Mouse (Mus musculus) E14TG2a.4 (cell line): ENCODE results near the gene Prdm12.

Source experiments
- H3K27me3 ChIP-seq: 2 replicates; pipeline ENCODE4 v1.6.1; 2014; ENCODE audit warnings: low read length, control low read depth; ENCODE audit not compliant: insufficient read depth
- H3K36me3 ChIP-seq: 2 replicates; pipeline ENCODE4 v1.6.1; 2014; ENCODE audit warnings: low read length, control low read depth; ENCODE audit not compliant: insufficient read depth
- H3K4me1 ChIP-seq: replicated peaks from 2 replicates; pipeline ENCODE4 v1.6.1; 2014; ENCODE audit warnings: low read depth, low read length, control low read depth
- H3K4me3 ChIP-seq: replicated peaks from 2 replicates; pipeline ENCODE4 v1.5.1; 2014; ENCODE audit warnings: mild to moderate bottlenecking, low read length
- H3K9me3 ChIP-seq: 2 replicates; pipeline ENCODE4 v1.6.1; 2014; ENCODE audit warnings: low read length, control low read depth
- CTCF ChIP-seq: conservative IDR thresholded peaks from 2 replicates; pipeline ENCODE4 v1.5.1; 2014; ENCODE audit warnings: low read length
- NANOG ChIP-seq: IDR thresholded peaks from 2 replicates; pipeline ENCODE4 v1.6.1; 2014; ENCODE audit warnings: borderline replicate concordance, low read length, mixed read lengths
- POU5F1 ChIP-seq: IDR thresholded peaks from 2 replicates; pipeline ENCODE4 v1.6.1; 2014; ENCODE audit warnings: low read length, borderline replicate concordance

Prdm12 gene

DNA sequence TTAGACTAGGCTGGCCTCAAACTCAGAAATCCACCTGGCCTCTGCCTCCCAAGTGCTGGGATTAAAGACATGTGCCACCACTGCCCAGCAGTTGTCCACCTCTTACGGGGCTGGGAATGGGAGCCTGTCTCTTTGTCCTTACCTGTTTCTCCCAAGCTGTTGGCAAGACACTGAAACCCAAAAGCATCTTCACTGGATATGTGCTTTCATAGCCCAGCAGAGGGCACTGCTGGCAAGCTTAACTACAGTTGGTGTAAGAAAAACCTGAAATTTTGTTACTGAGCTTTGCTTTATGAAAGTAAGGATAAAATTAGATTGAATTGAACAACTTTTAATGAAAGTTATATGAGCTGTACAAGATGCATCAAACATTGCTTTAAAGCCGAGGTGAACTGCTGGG lies 43.8 kb downstream of the Prdm12 start:
- peaks cover 9% of the 10 kb centered on the region for H3K9me3 ChIP-seq
- peaks cover 35% of the 10 kb centered on the region for H3K36me3 ChIP-seq
- H3K4me3 ChIP-seq, result no peak overlapping the region
- no peak for TF ChIP-seq POU5F1
- TF ChIP-seq CTCF, result peak; percentile 52
- H3K27me3 ChIP-seq, result no peaks in the 10 kb centered on the region
- peaks cover 8% of the 10 kb centered on the region for H3K4me1 ChIP-seq

DNA sequence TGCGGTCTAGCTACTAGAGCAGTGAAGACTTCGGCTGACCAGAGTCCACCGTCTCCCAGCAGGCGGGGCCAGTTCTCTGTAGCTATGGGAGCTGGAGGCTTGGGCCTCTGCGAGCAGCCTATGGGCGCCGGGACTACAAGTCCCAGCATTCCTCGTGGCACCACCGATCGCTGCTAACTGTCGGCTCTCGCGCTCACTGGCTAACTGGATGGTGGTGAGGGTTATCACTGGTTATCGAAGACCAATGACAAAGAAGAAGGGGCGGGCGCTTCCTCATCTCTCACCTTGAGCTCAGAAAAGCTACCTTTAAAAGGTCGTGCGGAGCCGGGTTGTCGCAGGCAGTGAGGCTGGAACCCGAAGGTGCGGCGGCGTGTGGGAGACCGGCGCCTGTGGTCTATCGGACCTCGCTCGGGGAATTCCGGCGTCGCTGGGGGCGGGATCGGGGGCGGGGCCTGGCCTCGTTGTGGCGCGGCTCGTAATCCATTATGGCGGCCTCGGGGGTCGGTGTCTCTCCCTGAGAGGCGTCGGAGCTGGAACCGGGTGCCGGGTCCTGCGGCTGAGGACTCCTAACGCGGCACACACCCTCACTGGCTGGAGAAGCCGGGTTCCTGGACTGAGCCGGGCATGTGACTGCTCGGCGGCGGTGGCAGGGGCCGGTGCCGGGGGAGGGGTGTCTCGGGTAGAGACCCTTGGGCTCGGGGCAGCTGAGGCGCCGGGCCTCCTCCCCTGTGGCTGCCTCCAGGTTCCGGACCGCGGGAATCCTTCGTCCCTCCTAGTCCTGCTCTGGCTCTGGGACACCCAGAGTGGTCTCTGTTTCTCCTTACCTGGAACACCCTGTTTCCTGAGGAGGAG lies 48.5 kb downstream of the Prdm12 start, which contains the start of gene Abl1:
TSS of gene Abl1 (plus strand) at position 303 of the 852 bp plus-strand sequence.
- TF ChIP-seq NANOG (0 out of 2 replicates have a peak, but pooled peaks have one; percentile 17), POU5F1 (no peak)
- Histone ChIP-seq H3K4me1 (peaks cover 29% of the 10 kb centered on the region), H3K27me3 (no peaks in the 10 kb centered on the region), H3K9me3 (no peaks in the 10 kb centered on the region), H3K4me3 (peak within 1 kb of the TSS; percentile 99), H3K36me3 (peaks cover 20% of the 10 kb centered on the region)

DNA sequence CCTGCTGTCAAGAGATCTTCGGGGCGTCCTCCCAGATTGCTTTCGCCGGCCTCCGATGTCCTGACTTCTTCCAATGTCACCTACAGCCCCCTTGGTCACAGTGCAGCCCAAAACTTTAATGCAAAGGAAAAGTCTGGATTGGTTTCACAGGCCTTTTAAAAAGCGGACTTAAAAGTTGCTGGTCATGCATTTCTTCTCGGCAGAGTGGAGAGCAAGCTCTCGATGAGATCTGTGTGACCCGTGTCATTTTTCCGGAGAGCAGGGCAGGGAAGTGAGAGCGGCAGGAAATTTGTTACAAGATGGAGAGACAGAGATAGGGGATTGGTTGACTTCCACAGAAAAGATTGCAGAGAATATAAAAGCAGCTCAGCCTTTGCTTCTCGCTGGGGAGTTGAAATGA lies 49.2 kb downstream of the Prdm12 start:
- peak overlapping the region; percentile 99 for H3K4me3 ChIP-seq
- TF ChIP-seq CTCF, result no peak
- TF ChIP-seq NANOG, result no peak
- no peak for TF ChIP-seq POU5F1
- H3K4me1 ChIP-seq, result peaks cover 29% of the 10 kb centered on the region
- H3K9me3 ChIP-seq, result no peaks in the 10 kb centered on the region
- H3K27me3 ChIP-seq, result no peaks in the 10 kb centered on the region
- peaks cover 22% of the 10 kb centered on the region for H3K36me3 ChIP-seq

DNA sequence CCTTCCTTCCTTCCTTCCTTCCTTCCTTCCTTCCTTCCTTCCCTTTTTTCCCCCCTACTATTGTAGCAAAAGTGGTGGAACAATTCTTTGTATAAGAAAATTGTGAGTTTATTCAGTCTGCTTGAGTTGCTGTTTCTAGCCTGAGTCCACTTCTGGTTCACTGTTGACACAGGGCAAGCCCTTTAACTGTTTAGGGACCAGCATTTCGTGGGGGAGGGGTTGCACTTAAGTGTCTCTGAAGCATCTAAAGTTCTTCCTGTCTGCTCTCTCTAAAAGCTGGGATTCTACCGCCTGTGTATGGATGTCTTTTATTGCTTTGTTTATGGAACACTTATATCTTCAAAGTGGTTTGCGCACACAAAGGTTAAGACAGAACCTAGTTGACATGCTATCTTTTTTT lies 50.2 kb downstream of the Prdm12 start:
- Histone ChIP-seq H3K36me3 (peaks cover 32% of the 10 kb centered on the region), H3K9me3 (no peaks in the 10 kb centered on the region), H3K27me3 (no peaks in the 10 kb centered on the region), H3K4me3 (peak overlapping the region; percentile 99), H3K4me1 (peaks cover 29% of the 10 kb centered on the region)
- TF ChIP-seq CTCF (no peak), NANOG (no peak), POU5F1 (no peak)

DNA sequence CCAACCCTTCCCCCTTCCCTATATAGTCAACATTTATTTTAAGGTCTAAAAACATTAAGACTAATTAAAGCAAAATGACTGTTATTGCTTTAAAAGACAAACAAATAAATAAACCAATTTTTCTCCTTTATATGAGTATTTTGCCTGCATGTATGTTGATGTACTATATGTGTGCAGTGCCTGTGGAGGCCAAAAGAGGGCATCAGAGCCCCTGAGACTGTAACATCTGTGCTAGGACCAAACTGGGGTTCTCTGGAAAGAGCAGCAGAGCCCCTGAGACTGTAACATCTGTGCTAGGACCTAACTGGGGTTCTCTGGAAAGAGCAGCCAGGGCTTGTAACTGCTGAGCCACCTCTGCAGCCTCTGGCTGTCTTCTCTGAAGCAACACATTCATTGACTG lies 58.4 kb downstream of the Prdm12 start:
- peaks cover 22% of the 10 kb centered on the region for H3K4me1 ChIP-seq
- no peak overlapping the region for H3K4me3 ChIP-seq
- no peaks in the 10 kb centered on the region for H3K9me3 ChIP-seq
- H3K36me3 ChIP-seq, result peaks cover 52% of the 10 kb centered on the region
- H3K27me3 ChIP-seq, result no peaks in the 10 kb centered on the region
- peak; percentile 56 for TF ChIP-seq CTCF
- no peak for TF ChIP-seq NANOG

DNA sequence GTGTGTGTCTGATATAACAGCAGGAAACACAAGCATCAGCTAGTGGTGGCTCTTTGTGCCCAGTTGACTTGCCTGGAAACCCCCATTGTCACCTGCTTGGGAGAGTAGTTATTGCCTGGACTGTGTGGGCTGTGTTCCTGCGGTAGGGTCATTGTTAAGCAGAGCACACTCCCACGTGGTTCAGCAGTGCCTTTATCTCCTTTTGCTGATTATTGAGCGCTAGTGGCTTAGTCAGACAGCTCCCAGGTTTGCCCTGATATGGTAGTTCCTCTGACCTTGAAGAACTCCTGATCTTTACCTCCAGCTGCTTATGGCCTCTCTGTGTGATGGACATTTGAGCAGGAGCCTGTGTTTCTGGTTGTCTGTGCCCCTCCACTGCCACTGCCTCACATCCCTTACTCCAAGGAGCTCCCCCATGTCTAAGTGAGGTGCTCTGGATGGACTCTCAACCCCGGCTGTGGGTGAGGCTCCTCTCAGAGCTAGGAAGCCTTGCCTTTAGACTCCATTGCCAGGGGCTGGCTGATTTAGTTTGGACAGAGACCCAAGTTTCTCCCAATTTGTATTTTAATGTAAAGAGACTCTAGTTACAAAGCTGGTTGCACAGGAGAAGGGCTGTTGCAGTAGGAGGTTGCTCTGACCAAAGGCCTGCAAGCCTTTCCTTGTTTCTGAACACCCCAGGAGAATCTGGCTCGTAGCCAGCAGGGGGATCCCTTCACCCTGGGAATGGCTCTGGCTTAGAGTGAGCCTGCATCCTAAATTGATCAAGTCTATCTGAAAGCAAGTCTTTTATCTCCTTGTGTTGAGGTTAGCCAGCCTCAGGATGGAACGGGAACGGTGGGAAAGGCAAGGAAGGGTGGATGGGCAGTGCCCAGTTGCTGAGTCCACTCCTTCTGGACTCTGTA lies 61.0 kb downstream of the Prdm12 start:
- peak; percentile 32 for TF ChIP-seq CTCF
- TF ChIP-seq POU5F1, result no peak
- peaks cover 22% of the 10 kb centered on the region for H3K4me1 ChIP-seq
- H3K9me3 ChIP-seq, result no peaks in the 10 kb centered on the region
- H3K36me3 ChIP-seq, result peaks cover 43% of the 10 kb centered on the region
- no peaks in the 10 kb centered on the region for H3K27me3 ChIP-seq
- H3K4me3 ChIP-seq, result no peak overlapping the region

DNA sequence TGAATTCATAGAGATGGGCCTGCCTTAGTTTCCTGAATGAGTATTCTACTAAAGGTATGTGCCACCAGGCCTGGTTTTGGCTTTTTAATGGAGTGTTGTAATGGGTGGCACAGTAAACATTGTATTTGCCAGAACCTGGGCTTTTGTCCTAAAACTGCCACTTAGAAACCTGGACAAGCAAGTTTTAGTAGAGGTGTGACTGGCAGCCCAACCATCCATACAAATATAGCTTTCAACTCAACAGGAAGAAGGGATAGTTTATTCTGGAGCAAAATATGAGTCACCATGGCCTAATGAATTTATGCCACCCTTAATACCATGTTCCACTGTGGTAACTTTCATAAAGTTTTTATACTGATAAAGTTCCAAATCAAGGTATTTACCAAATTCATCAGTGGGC lies 63.4 kb downstream of the Prdm12 start:
- TF ChIP-seq POU5F1 (no peak), CTCF (no peak), NANOG (no peak)
- Histone ChIP-seq H3K4me3 (no peak overlapping the region), H3K36me3 (peaks cover 37% of the 10 kb centered on the region), H3K9me3 (no peaks in the 10 kb centered on the region), H3K27me3 (no peaks in the 10 kb centered on the region), H3K4me1 (peaks cover 25% of the 10 kb centered on the region)
